ENCODE assay signal across 21 mouse cellular contexts in genomic region chr1:135546099-135546498, GRCm38 (mm10).
DNase-seq lines count a peak whose midpoint lies in the region; ATAC-seq and TF ChIP-seq lines count a peak whose summit lies in the region.
"Had no signal": no experiment of that assay in that cellular context is flagged by ENCODE, and none has a peak within 500 bp of the region (broad histone marks: within the 10 kb centered on the region; RNA-seq: fewer than 3 reads in every experiment).

No protein-coding gene starts in this region.

- no peak overlapping the region for H3K4me3 ChIP-seq in hindbrain, embryonic 13.5 days
- no peak overlapping the region for H3K4me3 ChIP-seq in hindbrain, embryonic 10.5 days
- no peak overlapping the region for H3K4me3 ChIP-seq in forebrain, embryonic 16.5 days (replicated peaks; ENCODE audit: low read length)
- H3K4me3 ChIP-seq in midbrain, embryonic 14.5 days (replicated peaks; ENCODE audit: low read depth, low read length) = no peak overlapping the region
- H3K4me3 ChIP-seq in heart, embryonic 11.5 days (ENCODE audit: low read depth, low read length) = no peak overlapping the region
- no peak overlapping the region for H3K4me3 ChIP-seq in liver, postnatal 0 days (ENCODE audit: low read depth, low read length)
- H3K4me3 ChIP-seq in kidney, embryonic 16.5 days (ENCODE audit: low read length) = no peak overlapping the region
- H3K4me3 ChIP-seq: erythroblast, embryonic 14.5 days; heart, adult 2 months; heart, embryonic 15.5 days; intestine, embryonic 15.5 days; myocyte had no signal

- no peak for DNase-seq in hindbrain, embryonic 10.5 days (ENCODE audit: low spot score)
- peak; percentile 80 for DNase-seq in brain, embryonic 14.5 days (ENCODE audit: low read depth)
- peak; percentile 46 for DNase-seq in midbrain, embryonic 14.5 days
- DNase-seq in liver, postnatal 0 days = no peak
- DNase-seq: adrenal gland, postnatal 25 days; cerebellum, adult 2 months; cerebellum, postnatal 36 days; gastrocnemius, postnatal 14 days; heart, adult 2 months; heart, postnatal 4 days; retina, postnatal 1 day; thymus, postnatal 25 days had no signal

- no peak for ATAC-seq in hindbrain, embryonic 13.5 days (ENCODE audit: low FRiP score)
- ATAC-seq in forebrain, embryonic 16.5 days = peak; percentile 41; the same call in 1 of the 2 replicates
- ATAC-seq in midbrain, embryonic 14.5 days (ENCODE audit: low FRiP score, low TSS enrichment) = no peak
- no peak for ATAC-seq in heart, embryonic 11.5 days (replicated peaks; ENCODE audit: insufficient number of reproducible peaks, low FRiP score, low TSS enrichment)
- ATAC-seq in liver, postnatal 0 days = no peak
- no peak for ATAC-seq in kidney, embryonic 16.5 days (ENCODE audit: low FRiP score, low TSS enrichment)
- ATAC-seq: intestine, embryonic 15.5 days had no signal

- H3K27ac ChIP-seq in hindbrain, embryonic 13.5 days = peak overlapping the region; percentile 55
- no peak overlapping the region for H3K27ac ChIP-seq in hindbrain, embryonic 10.5 days
- H3K27ac ChIP-seq in forebrain, embryonic 16.5 days (ENCODE audit: low read length) = peak overlapping the region; percentile 5
- peak overlapping the region; percentile 37; the same call in 1 of the 2 replicates for H3K27ac ChIP-seq in midbrain, embryonic 14.5 days (replicated peaks; ENCODE audit: low read depth, low read length)
- H3K27ac ChIP-seq in heart, embryonic 11.5 days (ENCODE audit: low read depth, low read length) = no peak overlapping the region
- H3K27ac ChIP-seq in liver, postnatal 0 days (ENCODE audit: low read depth) = no peak overlapping the region
- H3K27ac ChIP-seq in kidney, embryonic 16.5 days (ENCODE audit: low read length) = no peak overlapping the region
- H3K27ac ChIP-seq: heart, adult 2 months; heart, embryonic 15.5 days; intestine, embryonic 15.5 days; liver, embryonic 14.5 days had no signal

- no peak overlapping the region for H3K9ac ChIP-seq in hindbrain, embryonic 13.5 days
- H3K9ac ChIP-seq in forebrain, embryonic 16.5 days (replicated peaks; ENCODE audit: low read depth, low read length) = 0 out of 2 replicates have a peak overlapping the region, but pooled peaks have one; percentile 25
- no peak overlapping the region; the same call in 1 of the 2 replicates for H3K9ac ChIP-seq in midbrain, embryonic 14.5 days (replicated peaks; ENCODE audit: low read length)
- no peak overlapping the region for H3K9ac ChIP-seq in heart, embryonic 11.5 days (ENCODE audit: low read depth, low read length)
- H3K9ac ChIP-seq in liver, postnatal 0 days (replicated peaks) = no peak overlapping the region
- no peak overlapping the region for H3K9ac ChIP-seq in kidney, embryonic 16.5 days (replicated peaks; ENCODE audit: low read length)
- H3K9ac ChIP-seq: heart, embryonic 15.5 days; intestine, embryonic 15.5 days; liver, embryonic 14.5 days had no signal

- H3K27me3 ChIP-seq in hindbrain, embryonic 13.5 days = no peaks in the 10 kb centered on the region
- no peaks in the 10 kb centered on the region for H3K27me3 ChIP-seq in hindbrain, embryonic 10.5 days (ENCODE audit: insufficient read depth, poor library complexity, severe bottlenecking)
- H3K27me3 ChIP-seq in forebrain, embryonic 16.5 days (replicated peaks; ENCODE audit: control insufficient read depth, insufficient read depth, low read length) = no peaks in the 10 kb centered on the region
- no peaks in the 10 kb centered on the region for H3K27me3 ChIP-seq in midbrain, embryonic 14.5 days (ENCODE audit: control insufficient read depth, insufficient read depth, low read length)
- no peaks in the 10 kb centered on the region for H3K27me3 ChIP-seq in heart, embryonic 11.5 days (ENCODE audit: control insufficient read depth, insufficient read depth, low read length)
- H3K27me3 ChIP-seq in liver, postnatal 0 days (ENCODE audit: insufficient read depth, low read length) = no peaks in the 10 kb centered on the region
- no peaks in the 10 kb centered on the region for H3K27me3 ChIP-seq in kidney, embryonic 16.5 days (ENCODE audit: insufficient read depth, low read length)
- H3K27me3 ChIP-seq: heart, embryonic 15.5 days; intestine, embryonic 15.5 days had no signal

- H3K4me2 ChIP-seq in hindbrain, embryonic 13.5 days = no peak overlapping the region
- H3K4me2 ChIP-seq in forebrain, embryonic 16.5 days (ENCODE audit: low read length) = no peak overlapping the region
- H3K4me2 ChIP-seq in midbrain, embryonic 14.5 days (ENCODE audit: low read length) = no peak overlapping the region
- no peak overlapping the region for H3K4me2 ChIP-seq in heart, embryonic 11.5 days
- H3K4me2 ChIP-seq in liver, postnatal 0 days (ENCODE audit: low read depth, low read length) = no peak overlapping the region
- no peak overlapping the region for H3K4me2 ChIP-seq in kidney, embryonic 16.5 days (replicated peaks; ENCODE audit: low read depth, low read length)
- H3K4me2 ChIP-seq: heart, embryonic 15.5 days; intestine, embryonic 15.5 days had no signal

- H3K9me3 ChIP-seq in hindbrain, embryonic 13.5 days = no peaks in the 10 kb centered on the region
- H3K9me3 ChIP-seq in hindbrain, embryonic 10.5 days = no peaks in the 10 kb centered on the region
- no peaks in the 10 kb centered on the region for H3K9me3 ChIP-seq in forebrain, embryonic 16.5 days (ENCODE audit: control insufficient read depth, low read length)
- no peaks in the 10 kb centered on the region for H3K9me3 ChIP-seq in midbrain, embryonic 14.5 days (ENCODE audit: control insufficient read depth, low read length)
- no peaks in the 10 kb centered on the region for H3K9me3 ChIP-seq in heart, embryonic 11.5 days (replicated peaks; ENCODE audit: control insufficient read depth, low read length)
- no peaks in the 10 kb centered on the region for H3K9me3 ChIP-seq in liver, postnatal 0 days (ENCODE audit: low read length)
- no peaks in the 10 kb centered on the region for H3K9me3 ChIP-seq in kidney, embryonic 16.5 days (ENCODE audit: low read length)
- H3K9me3 ChIP-seq: heart, embryonic 15.5 days; intestine, embryonic 15.5 days had no signal

- 57% methylated on average over 5 of the region's 5 CpGs for WGBS in hindbrain, embryonic 13.5 days
- 65% methylated on average over 5 of the region's 5 CpGs for WGBS in hindbrain, embryonic 10.5 days
- 60% methylated on average over 5 of the region's 5 CpGs for WGBS in forebrain, embryonic 16.5 days
- 55% methylated on average over 5 of the region's 5 CpGs for WGBS in midbrain, embryonic 14.5 days
- 59% methylated on average over 5 of the region's 5 CpGs for WGBS in heart, embryonic 11.5 days (ENCODE audit: insufficient replicate concordance)
- 75% methylated on average over 5 of the region's 5 CpGs for WGBS in liver, postnatal 0 days (ENCODE audit: insufficient replicate concordance)
- WGBS in kidney, embryonic 16.5 days = 70% methylated on average over 5 of the region's 5 CpGs

- TF ChIP-seq CTCF in brain, embryonic 14.5 days (IDR thresholded peaks at IDR 0.05; ENCODE audit: borderline replicate concordance, extremely low read depth, insufficient read depth, insufficient read length) = no peak
- TF ChIP-seq CTCF in liver, postnatal 0 days (IDR thresholded peaks at IDR 0.05; ENCODE audit: low read depth) = no peak

- no peaks in the 10 kb centered on the region for H3K36me3 ChIP-seq in hindbrain, embryonic 13.5 days
- H3K36me3 ChIP-seq in hindbrain, embryonic 10.5 days = no peaks in the 10 kb centered on the region
- no peaks in the 10 kb centered on the region for H3K36me3 ChIP-seq in forebrain, embryonic 16.5 days (ENCODE audit: control insufficient read depth, insufficient read depth)
- H3K36me3 ChIP-seq in midbrain, embryonic 14.5 days (ENCODE audit: control insufficient read depth, insufficient read depth, low read length) = no peaks in the 10 kb centered on the region
- no peaks in the 10 kb centered on the region for H3K36me3 ChIP-seq in heart, embryonic 11.5 days (ENCODE audit: control insufficient read depth, insufficient read depth, low read length)
- no peaks in the 10 kb centered on the region for H3K36me3 ChIP-seq in liver, postnatal 0 days (replicated peaks; ENCODE audit: insufficient read depth, low read length)
- H3K36me3 ChIP-seq in kidney, embryonic 16.5 days (ENCODE audit: insufficient read depth, low read length) = no peaks in the 10 kb centered on the region
- H3K36me3 ChIP-seq: heart, embryonic 15.5 days; intestine, embryonic 15.5 days had no signal

- TF ChIP-seq EP300 in liver, postnatal 0 days (IDR thresholded peaks at IDR 0.05; ENCODE audit: low read depth) = no peak

- H3K4me1 ChIP-seq in hindbrain, embryonic 13.5 days (replicated peaks) = peaks cover 62% of the 10 kb centered on the region
- H3K4me1 ChIP-seq in hindbrain, embryonic 10.5 days (replicated peaks) = peaks cover 72% of the 10 kb centered on the region
- peaks cover 43% of the 10 kb centered on the region for H3K4me1 ChIP-seq in forebrain, embryonic 16.5 days (replicated peaks; ENCODE audit: control insufficient read depth, insufficient read depth, low read length)
- peaks cover 26% of the 10 kb centered on the region for H3K4me1 ChIP-seq in midbrain, embryonic 14.5 days (ENCODE audit: control insufficient read depth, insufficient read depth, low read length)
- H3K4me1 ChIP-seq in heart, embryonic 11.5 days (ENCODE audit: control insufficient read depth, insufficient read depth, low read length) = peaks cover 49% of the 10 kb centered on the region
- H3K4me1 ChIP-seq in liver, postnatal 0 days (ENCODE audit: insufficient read depth) = no peaks in the 10 kb centered on the region
- H3K4me1 ChIP-seq in kidney, embryonic 16.5 days (ENCODE audit: insufficient read depth, low read length) = peaks cover 41% of the 10 kb centered on the region

- TF ChIP-seq POLR2A in brain, embryonic 14.5 days (IDR thresholded peaks at IDR 0.05; ENCODE audit: borderline replicate concordance, extremely low read depth, insufficient read depth, insufficient read length, poor library complexity, severe bottlenecking) = no peak

Comparison
In these comparisons a context has a peak if more than half of its experiments do, and no peak if none do; other contexts are left out.
1. H3K27ac ChIP-seq: peak in hindbrain, embryonic 13.5 days (single experiment), forebrain, embryonic 16.5 days (single experiment) and midbrain, embryonic 14.5 days (single experiment); none in hindbrain, embryonic 10.5 days (single experiment), heart, embryonic 11.5 days (single experiment), liver, postnatal 0 days (single experiment) and kidney, embryonic 16.5 days (single experiment).
2. DNase-seq: peak in brain, embryonic 14.5 days (single experiment) and midbrain, embryonic 14.5 days (single experiment); none in hindbrain, embryonic 10.5 days (single experiment) and liver, postnatal 0 days (single experiment).